Mouse (Mus musculus) bone marrow macrophage, adult 2 months (primary cell): ENCODE data around the gene Begain.

Source experiments
- CTCF ChIP-seq: IDR thresholded peaks from 2 replicates; pipeline ENCODE4 v1.5.1; 2012; ENCODE audit warnings: low read depth, mild to moderate bottlenecking, low read length, moderate library complexity
- POLR2A ChIP-seq: IDR thresholded peaks from 2 replicates; pipeline ENCODE4 v1.6.1; 2012; ENCODE audit warnings: mild to moderate bottlenecking, low read depth, low read length, borderline replicate concordance

GRCm38 (mm10) chr12:109022181-109022691 is 45.8 kb downstream of the Begain start:
- TF ChIP-seq CTCF (no peak), POLR2A (no peak)
